Mouse (Mus musculus) lung, embryonic 16.5 days (tissue): ENCODE measurements around the gene Hecw2. TPM values are rescaled to one million over a fixed set of nuclear protein-coding genes. Genes with fewer than 3 reads are reported as not detected.

Source experiments
- ATAC-seq: fragments of 200-750 bp; cut with Nextera tagmentation; 2 replicates; pipeline ENCODE4 v1.8.0; 2017; ENCODE audit warnings: low read depth, mild to moderate bottlenecking, moderate library complexity
- H3K27ac ChIP-seq: fragments of 300-500 bp; sonication (generic); 2 replicates; pipeline ENCODE4 v1.5.1; 2014; ENCODE audit warnings: mild to moderate bottlenecking, control low read depth, low read length
- H3K27me3 ChIP-seq: fragments of 300-500 bp; sonication (generic); 2 replicates; pipeline ENCODE4 v1.6.1; 2014; ENCODE audit warnings: low read depth, low read length, mixed read lengths; ENCODE audit not compliant: control insufficient read depth, insufficient read depth
- H3K36me3 ChIP-seq: fragments of 300-500 bp; sonication (generic); 2 replicates; pipeline ENCODE4 v1.6.1; 2014; ENCODE audit warnings: low read length; ENCODE audit not compliant: control insufficient read depth, insufficient read depth
- H3K4me1 ChIP-seq: fragments of 300-500 bp; sonication (generic); replicated peaks from 2 replicates; pipeline ENCODE4 v1.6.1; 2014; ENCODE audit warnings: low read length, mixed read lengths; ENCODE audit not compliant: control insufficient read depth, insufficient read depth
- H3K4me2 ChIP-seq: fragments of 300-500 bp; sonication (generic); 2 replicates; pipeline ENCODE4 v1.6.1; 2014; ENCODE audit warnings: low read depth, low read length, control low read depth
- H3K4me3 ChIP-seq: fragments of 300-500 bp; sonication (generic); 2 replicates; pipeline ENCODE4 v1.5.1; 2014; ENCODE audit warnings: mild to moderate bottlenecking, low read length, control low read depth
- H3K9ac ChIP-seq: fragments of 300-500 bp; sonication (generic); 2 replicates; pipeline ENCODE4 v1.6.1; 2014; ENCODE audit warnings: low read length, control low read depth
- H3K9me3 ChIP-seq: fragments of 300-500 bp; sonication (generic); 2 replicates; pipeline ENCODE4 v1.6.1; 2016; ENCODE audit warnings: low read length; ENCODE audit not compliant: control insufficient read depth
- WGBS: fragments of 180-500 bp; shearing (Covaris S2); extraction: QIAGEN DNeasy Blood & Tissue Kit; methylation state at CpG from one replicate; pipeline ENCODE4 v1.1.7; 2014; 5-methylcytosine and 5-hydroxymethylcytosine counted together
- polyA plus RNA-seq: library from polyadenylated mRNA; unstranded; fragments of >200 nt; fragmentation: Nextera tagmentation; extraction: Ambion mirVana; gene quantifications from 2 replicates; pipeline ENCODE4 v1.2.1, GENCODE M21; 2015

Gene Hecw2
- polyA plus RNA-seq, 1 experiment from 2014 or later, result 5.8 TPM

GRCm38 (mm10) chr1:53933308-53933707 is 261.7 kb downstream of the Hecw2 start:
- H3K9ac ChIP-seq, result no peak overlapping the region
- WGBS, result 64% methylated on average over 2 of the region's 2 CpGs

GRCm38 (mm10) chr1:53931314-53931713 is 263.7 kb downstream of the Hecw2 start:
- ATAC-seq, result no peak
- no peaks in the 10 kb centered on the region for H3K27me3 ChIP-seq
- 20% methylated on average over 3 of the region's 3 CpGs for WGBS

More at GRCm38 (mm10) chr1:53933308-53933707, 261.7 kb downstream of the Hecw2 start:
- H3K9me3 ChIP-seq, result no peaks in the 10 kb centered on the region
- H3K4me1 ChIP-seq, result no peaks in the 10 kb centered on the region
- no peak overlapping the region for H3K4me3 ChIP-seq
- H3K4me2 ChIP-seq, result no peak overlapping the region
- H3K27me3 ChIP-seq, result no peaks in the 10 kb centered on the region
- H3K27ac ChIP-seq, result no peak overlapping the region
- no peaks in the 10 kb centered on the region; the same call in 1 of the 2 replicates for H3K36me3 ChIP-seq
- no peak for ATAC-seq

GRCm38 (mm10) chr1:53927605-53928004 is 267.4 kb downstream of the Hecw2 start:
- WGBS, result 26% methylated on average over 4 of the region's 4 CpGs
- H3K27ac ChIP-seq, result no peak overlapping the region
- no peak overlapping the region for H3K9ac ChIP-seq
- no peaks in the 10 kb centered on the region for H3K27me3 ChIP-seq
- no peak for ATAC-seq
- H3K4me1 ChIP-seq, result no peaks in the 10 kb centered on the region
- no peaks in the 10 kb centered on the region for H3K9me3 ChIP-seq
- H3K4me3 ChIP-seq, result no peak overlapping the region
- H3K36me3 ChIP-seq, result no peaks in the 10 kb centered on the region; the same call in 1 of the 2 replicates
- H3K4me2 ChIP-seq, result no peak overlapping the region

More at GRCm38 (mm10) chr1:53931314-53931713, 263.7 kb downstream of the Hecw2 start:
- H3K9ac ChIP-seq, result no peak overlapping the region
- no peaks in the 10 kb centered on the region for H3K4me1 ChIP-seq
- no peak overlapping the region for H3K4me2 ChIP-seq
- no peaks in the 10 kb centered on the region; the same call in 1 of the 2 replicates for H3K36me3 ChIP-seq
- no peak overlapping the region for H3K4me3 ChIP-seq
- no peaks in the 10 kb centered on the region for H3K9me3 ChIP-seq
- no peak overlapping the region for H3K27ac ChIP-seq

GRCm38 (mm10) chr1:53925149-53925901 is 269.6 kb downstream of the Hecw2 start:
- H3K27ac ChIP-seq, result no peak overlapping the region
- H3K9me3 ChIP-seq, result no peaks in the 10 kb centered on the region
- ATAC-seq, result no peak
- H3K27me3 ChIP-seq, result no peaks in the 10 kb centered on the region
- no peak overlapping the region for H3K9ac ChIP-seq
- H3K4me2 ChIP-seq, result no peak overlapping the region
- no peak overlapping the region for H3K4me3 ChIP-seq
- WGBS, result 55% methylated on average over 18 of the region's 18 CpGs
- no peaks in the 10 kb centered on the region for H3K4me1 ChIP-seq
- no peaks in the 10 kb centered on the region; the same call in 1 of the 2 replicates for H3K36me3 ChIP-seq

GRCm38 (mm10) chr1:53911848-53912247 is 283.1 kb downstream of the Hecw2 start:
- WGBS, result 14% methylated on average over 3 of the region's 3 CpGs
- Histone ChIP-seq H3K9me3 (no peaks in the 10 kb centered on the region), H3K27me3 (no peaks in the 10 kb centered on the region), H3K36me3 (no peaks in the 10 kb centered on the region), H3K4me2 (no peak overlapping the region), H3K4me3 (no peak overlapping the region), H3K27ac (no peak overlapping the region), H3K4me1 (peaks cover 5% of the 10 kb centered on the region; the same call in 1 of the 2 replicates), H3K9ac (no peak overlapping the region)
- peak; percentile 68 for ATAC-seq

- no peaks in the 10 kb centered on the region for H3K9me3 ChIP-seq
- H3K27me3 ChIP-seq, result no peaks in the 10 kb centered on the region
- no peak overlapping the region for H3K9ac ChIP-seq
- no peak overlapping the region for H3K4me2 ChIP-seq
- peaks cover 5% of the 10 kb centered on the region; the same call in 1 of the 2 replicates for H3K4me1 ChIP-seq
- no peaks in the 10 kb centered on the region for H3K36me3 ChIP-seq
- 9% methylated on average over 1 of the region's 1 CpGs for WGBS
- H3K27ac ChIP-seq, result no peak overlapping the region
- H3K4me3 ChIP-seq, result no peak overlapping the region
- ATAC-seq, result no peak
Measured at GRCm38 (mm10) chr1:53910251-53910650, 284.7 kb downstream of the Hecw2 start.

GRCm38 (mm10) chr1:53909118-53909517 is 285.9 kb downstream of the Hecw2 start:
- H3K4me2 ChIP-seq, result no peak overlapping the region
- no peaks in the 10 kb centered on the region for H3K9me3 ChIP-seq
- no peak overlapping the region for H3K4me3 ChIP-seq
- 12% methylated on average over 3 of the region's 3 CpGs for WGBS
- H3K27ac ChIP-seq, result no peak overlapping the region
- no peaks in the 10 kb centered on the region for H3K27me3 ChIP-seq
- no peak for ATAC-seq
- H3K4me1 ChIP-seq, result peaks cover 5% of the 10 kb centered on the region; the same call in 1 of the 2 replicates
- H3K36me3 ChIP-seq, result no peaks in the 10 kb centered on the region
- no peak overlapping the region for H3K9ac ChIP-seq

GRCm38 (mm10) chr1:53906175-53906574 is 288.8 kb downstream of the Hecw2 start:
- no peaks in the 10 kb centered on the region for H3K27me3 ChIP-seq
- no peak for ATAC-seq
- H3K27ac ChIP-seq, result no peak overlapping the region
- no peaks in the 10 kb centered on the region for H3K9me3 ChIP-seq
- no peaks in the 10 kb centered on the region for H3K36me3 ChIP-seq
- H3K4me2 ChIP-seq, result no peak overlapping the region
- no peak overlapping the region for H3K9ac ChIP-seq
- 53% methylated on average over 3 of the region's 3 CpGs for WGBS
- H3K4me1 ChIP-seq, result no peaks in the 10 kb centered on the region
- H3K4me3 ChIP-seq, result no peak overlapping the region

GRCm38 (mm10) chr1:53900416-53900815 is 294.6 kb downstream of the Hecw2 start:
- no peak overlapping the region for H3K27ac ChIP-seq
- no peak overlapping the region for H3K4me3 ChIP-seq
- H3K9me3 ChIP-seq, result no peaks in the 10 kb centered on the region
- H3K4me1 ChIP-seq, result no peaks in the 10 kb centered on the region
- no peak overlapping the region for H3K9ac ChIP-seq
- H3K36me3 ChIP-seq, result no peaks in the 10 kb centered on the region; the same call in 1 of the 2 replicates
- H3K4me2 ChIP-seq, result no peak overlapping the region
- ATAC-seq, result no peak
- no peaks in the 10 kb centered on the region for H3K27me3 ChIP-seq
- WGBS, result 77% methylated on average over 2 of the region's 2 CpGs
